ENCODE assay signal across 8 mouse cellular contexts in the genomic region with DNA sequence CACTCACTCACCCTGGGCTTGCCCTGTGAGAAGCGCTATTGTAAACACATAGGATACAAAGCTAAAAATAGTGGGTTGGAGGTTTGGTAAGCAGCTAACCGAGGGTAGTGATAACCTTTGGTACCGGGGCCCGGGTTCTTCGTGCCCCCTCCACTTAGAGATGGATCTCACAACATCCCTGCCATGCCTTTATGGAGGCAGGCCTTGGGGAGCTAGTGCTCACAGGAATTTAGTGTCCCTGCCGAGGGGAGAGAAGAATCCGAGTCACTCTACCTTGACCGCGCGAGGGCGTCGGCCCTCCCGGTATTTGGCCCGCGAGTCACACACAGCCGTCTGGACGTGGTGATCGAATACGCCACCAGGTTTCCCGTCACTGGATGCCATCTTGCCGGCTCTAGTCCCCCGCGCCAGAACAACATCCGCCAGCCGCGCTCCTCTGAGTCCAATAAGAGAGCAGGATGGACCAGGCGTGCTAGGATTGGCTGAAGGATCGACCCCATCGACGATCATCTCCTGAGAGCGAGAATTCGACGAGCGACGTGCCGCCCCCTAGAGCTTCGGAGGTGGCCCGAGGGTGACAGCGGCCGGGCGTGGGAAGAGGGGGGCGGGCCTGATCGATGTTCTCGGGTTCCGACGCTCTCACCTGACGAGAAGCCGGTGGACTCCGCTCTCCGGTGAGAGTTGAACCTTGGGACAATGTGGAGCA. TPM values are rescaled to one million over a fixed set of nuclear protein-coding genes. Genes with fewer than 3 reads are reported as not detected.
A peak's percentile ranks its signal among the peaks of the same experiment; 100 is the strongest.
DNase-seq lines count a peak whose midpoint lies in the region; ATAC-seq and TF ChIP-seq lines count a peak whose summit lies in the region.

A gene (plus strand): TSS at position 374 of the 706 bp plus-strand sequence.

- 0 out of 2 replicates have a peak within 1 kb of the TSS, but pooled peaks have one; percentile 33 for H3K27ac ChIP-seq in embryonic facial prominence, embryonic 14.5 days (replicated peaks; ENCODE audit: low read depth, low read length)
- peak within 1 kb of the TSS; percentile 82 for H3K27ac ChIP-seq in heart, adult 2 months
- peak within 1 kb of the TSS; percentile 58; the same call in 1 of the 2 replicates for H3K27ac ChIP-seq in limb, embryonic 13.5 days
- peak within 1 kb of the TSS; percentile 88 for H3K27ac ChIP-seq in midbrain, embryonic 16.5 days (ENCODE audit: low read length)

- TF ChIP-seq POLR2A in heart, adult 2 months (IDR thresholded peaks at IDR 0.05; ENCODE audit: insufficient read depth, low read depth, low read length): peak; percentile 66

- H3K27me3 ChIP-seq in embryonic facial prominence, embryonic 14.5 days (replicated peaks; ENCODE audit: control insufficient read depth, insufficient read depth, low read length): no peaks in the 10 kb centered on the region
- H3K27me3 ChIP-seq in heart, adult 2 months (ENCODE audit: control insufficient read depth, insufficient read depth, low read length): no peaks in the 10 kb centered on the region
- H3K27me3 ChIP-seq in limb, embryonic 13.5 days: no peaks in the 10 kb centered on the region
- H3K27me3 ChIP-seq in midbrain, embryonic 16.5 days (ENCODE audit: control insufficient read depth, insufficient read depth, low read depth, low read length): no peaks in the 10 kb centered on the region

- no peaks in the 10 kb centered on the region for H3K9me3 ChIP-seq in embryonic facial prominence, embryonic 14.5 days (ENCODE audit: control insufficient read depth, low read length)
- H3K9me3 ChIP-seq in limb, embryonic 13.5 days: no peaks in the 10 kb centered on the region
- no peaks in the 10 kb centered on the region for H3K9me3 ChIP-seq in midbrain, embryonic 16.5 days (replicated peaks; ENCODE audit: control insufficient read depth, low read length, poor library complexity, severe bottlenecking)

- peak within 1 kb of the TSS; percentile 93 for H3K4me3 ChIP-seq in embryonic facial prominence, embryonic 14.5 days (ENCODE audit: low read depth, low read length)
- H3K4me3 ChIP-seq in heart, adult 2 months: peak within 1 kb of the TSS; percentile 81
- H3K4me3 ChIP-seq in limb, embryonic 13.5 days: peak within 1 kb of the TSS; percentile 83
- H3K4me3 ChIP-seq in midbrain, embryonic 16.5 days (ENCODE audit: low read depth, low read length): peak within 1 kb of the TSS; percentile 61

- H3K4me1 ChIP-seq in embryonic facial prominence, embryonic 14.5 days (ENCODE audit: control insufficient read depth, insufficient read depth, low read length): peaks cover 4% of the 10 kb centered on the region; the same call in 1 of the 2 replicates
- peaks cover 2% of the 10 kb centered on the region for H3K4me1 ChIP-seq in heart, adult 2 months (ENCODE audit: control insufficient read depth, insufficient read depth, low read length)
- peaks cover 16% of the 10 kb centered on the region for H3K4me1 ChIP-seq in limb, embryonic 13.5 days
- peaks cover 16% of the 10 kb centered on the region for H3K4me1 ChIP-seq in midbrain, embryonic 16.5 days (ENCODE audit: control insufficient read depth, insufficient read depth, low read length)

- TF ChIP-seq CTCF in heart, adult 2 months (IDR thresholded peaks at IDR 0.05): no peak; the same call in 1 of the 2 replicates

- peak within 1 kb of the TSS; percentile 80 for H3K4me2 ChIP-seq in embryonic facial prominence, embryonic 14.5 days (ENCODE audit: low read depth, low read length)
- peak within 1 kb of the TSS; percentile 89 for H3K4me2 ChIP-seq in limb, embryonic 13.5 days (replicated peaks)
- H3K4me2 ChIP-seq in midbrain, embryonic 16.5 days (ENCODE audit: low read length): peak within 1 kb of the TSS; percentile 81

- peak within 1 kb of the TSS; percentile 75 for H3K9ac ChIP-seq in embryonic facial prominence, embryonic 14.5 days (ENCODE audit: low read depth, low read length)
- peak within 1 kb of the TSS; percentile 78 for H3K9ac ChIP-seq in heart, adult 2 months (ENCODE audit: low read depth, low read length)
- H3K9ac ChIP-seq in limb, embryonic 13.5 days: peak within 1 kb of the TSS; percentile 79
- peak within 1 kb of the TSS; percentile 79 for H3K9ac ChIP-seq in midbrain, embryonic 16.5 days (ENCODE audit: low read depth, low read length)

- 0 out of 2 replicates have a peak, but pooled peaks have one; percentile 26 for TF ChIP-seq EP300 in heart, adult 2 months (IDR thresholded peaks at IDR 0.05; ENCODE audit: insufficient read depth, low read depth, low read length)

- H3K36me3 ChIP-seq in embryonic facial prominence, embryonic 14.5 days (ENCODE audit: control insufficient read depth, insufficient read depth, low read length): peaks cover 14% of the 10 kb centered on the region; the same call in 1 of the 2 replicates
- H3K36me3 ChIP-seq in heart, adult 2 months (ENCODE audit: control insufficient read depth, insufficient read depth, low read length): peaks cover 3% of the 10 kb centered on the region; the same call in 1 of the 2 replicates
- H3K36me3 ChIP-seq in limb, embryonic 13.5 days: peaks cover 14% of the 10 kb centered on the region
- peaks cover 3% of the 10 kb centered on the region; the same call in 1 of the 2 replicates for H3K36me3 ChIP-seq in midbrain, embryonic 16.5 days (ENCODE audit: control insufficient read depth, insufficient read depth, low read length)

- peak; percentile 98 for DNase-seq in 3T3-L1 (ENCODE audit: low read depth, low spot score)
- DNase-seq in adrenal gland, postnatal 4 days (ENCODE audit: low spot score in 2 of 2): peak; percentile 83 to 91
- peak; percentile 98 for DNase-seq in embryonic facial prominence, embryonic 14.5 days (ENCODE audit: low spot score)
- peak; percentile 95 for DNase-seq in heart, adult 2 months
- peak; percentile 96 to 97 for DNase-seq in kidney, adult 8-10 months
- DNase-seq in spleen, postnatal 10 days (ENCODE audit: low spot score in 2 of 2): peak; percentile 88 to 94

- no peaks in the 10 kb centered on the region for H3K79me2 ChIP-seq in heart, adult 2 months (replicated peaks; ENCODE audit: control insufficient read depth, insufficient read depth, low read length)

- intact Hi-C loops in heart, adult 2 months (cut with DNase I): loop anchor here (2.0 kb wide), 1 partner anchor 53 kb away; a partner anchor contains a TSS

- WGBS in embryonic facial prominence, embryonic 14.5 days: under 1% methylated on average over 31 of the region's 50 CpGs
- WGBS in heart, adult 2 months: under 1% methylated on average over 50 of the region's 50 CpGs
- WGBS in limb, embryonic 13.5 days: under 1% methylated on average over 49 of the region's 50 CpGs
- under 1% methylated on average over 49 of the region's 50 CpGs for WGBS in midbrain, embryonic 16.5 days

- ATAC-seq in embryonic facial prominence, embryonic 14.5 days (ENCODE audit: low read depth): peak; percentile 99
- ATAC-seq in limb, embryonic 13.5 days (ENCODE audit: low FRiP score, low read depth): peak; percentile 97
- peak; percentile 99 for ATAC-seq in midbrain, embryonic 16.5 days

RNA-seq across cellular contexts. Expression of the gene that starts here (rescaled TPM):
- total RNA-seq in adrenal gland, postnatal 4 days (2021): 10 to 100 TPM; 33.1 to 34.3 TPM
- 12.9 and 13.0 TPM in 2 replicates for polyA plus RNA-seq in embryonic facial prominence, embryonic 14.5 days (2014; fragmentation: Nextera tagmentation; extraction: Ambion mirVana)
- total RNA-seq in heart, adult 2 months (2021): 1 to 10 TPM; 8.8 to 9.3 TPM
- polyA plus RNA-seq in heart, adult 2 months (2012; rRNA removed): 5.4 and 7.5 TPM in 2 replicates
- 22.0 and 22.7 TPM in 2 replicates for polyA plus RNA-seq in limb, embryonic 13.5 days (2015; fragmentation: Nextera tagmentation; extraction: Ambion mirVana)
- polyA plus RNA-seq in midbrain, embryonic 16.5 days (2015; fragmentation: Nextera tagmentation; extraction: Ambion mirVana): 26.2 TPM in 2 replicates

Comparison
In these comparisons a context has a peak if more than half of its experiments do, and no peak if none do; other contexts are left out.
1. Peak in every context shown above with its lines: DNase-seq, ATAC-seq, H3K4me3 ChIP-seq and H3K27ac ChIP-seq.
2. H3K27ac ChIP-seq: peak in every context shown above with its lines; median percentile 88 in midbrain, embryonic 16.5 days; 82 in heart, adult 2 months; 58 in limb, embryonic 13.5 days; 33 in embryonic facial prominence, embryonic 14.5 days.